Mouse (Mus musculus) liver, postnatal 0 days (tissue): ENCODE results near the gene Pde4d.

Experiments
- CTCF ChIP-seq: sonication (generic); IDR thresholded peaks from 2 replicates; pipeline ENCODE4 v1.5.1; 2016; ENCODE audit warnings: antibody characterized with exemption, low read depth
- EP300 ChIP-seq: IDR thresholded peaks from 2 replicates; pipeline ENCODE4 v1.6.1; 2016; ENCODE audit warnings: antibody characterized with exemption, low read depth, mild to moderate bottlenecking

DNA sequence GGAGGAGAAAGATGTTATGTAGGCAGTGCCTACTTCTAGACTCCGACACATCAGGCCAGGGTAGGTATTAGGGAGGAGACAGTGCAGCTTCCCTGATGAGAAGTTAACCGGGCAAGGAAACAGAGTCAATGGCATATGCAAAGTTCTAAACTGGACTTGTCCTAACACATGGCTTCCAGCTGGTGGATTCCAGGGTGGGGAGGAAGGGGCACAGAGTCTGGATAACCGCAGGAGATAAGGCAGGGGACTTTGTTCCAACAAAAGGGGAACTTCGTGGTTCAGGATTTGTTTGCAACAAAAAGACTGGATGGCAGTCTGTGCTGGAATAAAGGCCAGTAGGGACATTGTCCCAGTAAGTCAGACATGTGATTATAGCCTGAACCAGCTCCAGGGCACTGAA lies 1042.1 kb downstream of the Pde4d start:
- no peak for TF ChIP-seq CTCF
- no peak for TF ChIP-seq EP300
